Mouse (Mus musculus) forebrain, embryonic 10.5 days (tissue): Measurements from ENCODE around the gene Clmp. TPM values are rescaled to one million over a fixed set of nuclear protein-coding genes. Genes with fewer than 3 reads are reported as not detected.
"Not testable (repeated sequence)": the region's sequence is repeated elsewhere in the genome, so short reads cannot be mapped to it uniquely, and the experiment has no call there.

Source experiments
- DNase-seq: peaks from one replicate; pipeline ENCODE4 v3.0.0-alpha.2; 2017; ENCODE audit warnings: low spot score; ENCODE audit errors: extremely low spot score
- H3K27ac ChIP-seq: fragments of 300-500 bp; sonication (generic); 2 replicates; pipeline ENCODE4 v1.5.1; 2016; ENCODE audit warnings: mild to moderate bottlenecking
- H3K27me3 ChIP-seq: fragments of 300-500 bp; sonication (generic); 2 replicates; pipeline ENCODE4 v1.6.1; 2016; ENCODE audit warnings: mild to moderate bottlenecking; ENCODE audit not compliant: poor library complexity, severe bottlenecking
- H3K36me3 ChIP-seq: fragments of 300-500 bp; sonication (generic); replicated peaks from 2 replicates; pipeline ENCODE4 v1.6.1; 2016; ENCODE audit warnings: mild to moderate bottlenecking, moderate library complexity
- H3K4me1 ChIP-seq: fragments of 300-500 bp; sonication (generic); 2 replicates; pipeline ENCODE4 v1.6.1; 2016
- H3K4me3 ChIP-seq: fragments of 300-500 bp; sonication (generic); 2 replicates; pipeline ENCODE4 v1.5.1; 2016; ENCODE audit warnings: mild to moderate bottlenecking, moderate library complexity
- H3K9me3 ChIP-seq: fragments of 300-500 bp; sonication (generic); 2 replicates; pipeline ENCODE4 v1.6.1; 2016; ENCODE audit warnings: mild to moderate bottlenecking, moderate library complexity
- WGBS: fragments of 180-500 bp; shearing (Covaris S2); methylation state at CpG from one replicate; pipeline ENCODE4 v1.1.7; 2016; 5-methylcytosine and 5-hydroxymethylcytosine counted together
- polyA plus RNA-seq: library from polyadenylated mRNA; unstranded; fragments of >200 nt; fragmentation: Nextera tagmentation; extraction: Ambion mirVana; gene quantifications from 2 replicates; pipeline ENCODE4 v1.2.1, GENCODE M21; 2016

Clmp gene
- polyA plus RNA-seq, 1 experiment from 2014 or later, result 15.4 TPM

DNA sequence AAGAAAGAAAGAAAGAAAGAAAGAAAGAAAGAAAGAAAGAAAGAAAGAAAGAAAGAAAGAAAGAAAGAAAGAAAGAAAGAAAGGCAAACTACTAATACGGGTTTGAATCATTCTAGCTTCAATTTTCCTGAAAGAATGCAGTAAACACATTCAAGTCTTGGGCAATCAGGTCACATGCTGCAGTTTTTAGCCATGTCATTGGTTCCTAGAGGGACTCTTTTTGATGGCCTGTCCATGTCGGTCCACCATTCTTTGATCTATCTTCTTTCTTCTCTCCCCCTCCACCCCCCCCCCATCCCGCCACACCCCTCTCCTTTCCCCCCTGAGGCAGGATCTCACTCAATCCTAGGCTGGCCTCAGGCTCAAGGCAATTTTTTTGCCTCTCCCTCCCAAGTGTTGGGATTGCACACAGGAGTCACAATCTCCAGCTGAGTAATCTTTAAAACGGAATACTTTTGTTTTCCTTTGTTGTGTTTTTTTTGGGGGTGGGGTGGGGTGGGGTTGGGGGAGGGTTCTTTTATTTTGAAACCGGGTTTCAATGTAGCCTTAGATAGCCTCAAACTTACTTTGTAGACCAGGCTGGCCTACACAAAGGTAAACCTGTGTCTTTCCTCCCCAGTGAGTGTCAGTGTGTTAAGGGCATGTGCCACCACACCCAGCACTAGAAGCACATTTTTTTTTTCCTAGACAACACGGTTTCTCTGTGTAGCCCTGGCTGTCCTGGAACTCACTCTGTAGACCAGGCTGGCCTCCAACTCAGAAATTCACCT lies 106.3 kb downstream of the Clmp start:
- WGBS, result 81% methylated on average over 6 of the region's 6 CpGs
- DNase-seq, result no peak
- H3K36me3 ChIP-seq, result no peaks in the 10 kb centered on the region
- no peak overlapping the region for H3K4me3 ChIP-seq
- H3K4me1 ChIP-seq, result peaks cover 7% of the 10 kb centered on the region
- H3K27me3 ChIP-seq, result no peaks in the 10 kb centered on the region
- H3K9me3 ChIP-seq, result no peaks in the 10 kb centered on the region
- H3K27ac ChIP-seq, result no peak overlapping the region

DNA sequence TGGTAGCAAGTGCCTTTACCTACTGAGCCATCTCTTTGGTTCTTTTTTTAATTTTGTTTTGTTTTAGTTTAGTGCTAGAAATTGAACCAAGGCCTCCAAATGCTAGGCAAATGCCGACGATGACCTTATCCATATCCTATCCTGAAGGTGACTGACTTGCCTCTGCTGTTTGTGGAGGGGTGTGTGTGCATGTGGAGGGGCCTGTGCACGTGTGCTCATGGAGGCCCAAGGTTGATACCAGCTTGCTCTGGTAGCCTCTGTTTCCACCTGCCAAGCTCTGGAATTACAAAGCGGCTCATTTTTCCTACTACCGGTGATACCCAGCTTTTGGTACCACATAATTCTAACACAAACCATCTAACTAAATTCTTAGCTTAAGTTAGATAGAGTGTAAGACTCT lies 107.8 kb downstream of the Clmp start:
- WGBS, result 98% methylated on average over 5 of the region's 5 CpGs
- Histone ChIP-seq H3K4me1 (peaks cover 13% of the 10 kb centered on the region), H3K27me3 (no peaks in the 10 kb centered on the region), H3K27ac (no peak overlapping the region), H3K4me3 (no peak overlapping the region), H3K36me3 (no peaks in the 10 kb centered on the region), H3K9me3 (no peaks in the 10 kb centered on the region)
- DNase-seq, result no peak

DNA sequence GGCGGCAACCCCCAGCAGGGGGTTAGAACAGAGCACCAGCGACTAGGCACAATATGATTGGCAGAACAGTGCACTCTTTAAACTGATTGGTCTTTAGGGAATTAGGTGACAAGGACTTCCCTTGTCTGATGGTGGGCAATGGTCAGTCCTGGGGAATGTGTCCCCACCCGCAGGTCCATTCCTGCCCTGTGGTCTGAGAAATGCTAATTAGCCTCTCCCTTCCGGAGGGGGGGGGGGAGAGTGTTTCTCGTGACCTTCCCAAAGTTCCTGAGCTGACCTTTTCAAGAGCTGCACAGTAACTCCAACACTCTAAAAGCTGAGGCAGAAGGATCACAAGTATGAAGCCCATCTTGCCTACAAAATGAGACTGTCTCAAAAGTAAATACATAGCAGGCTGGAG lies 108.5 kb downstream of the Clmp start:
- H3K4me3 ChIP-seq, result no peak overlapping the region
- H3K36me3 ChIP-seq, result no peaks in the 10 kb centered on the region
- H3K9me3 ChIP-seq, result no peaks in the 10 kb centered on the region
- no peak overlapping the region; the same call in 1 of the 2 replicates for H3K27ac ChIP-seq
- H3K27me3 ChIP-seq, result no peaks in the 10 kb centered on the region
- H3K4me1 ChIP-seq, result peaks cover 20% of the 10 kb centered on the region
- no peak for DNase-seq
- 31% methylated on average over 5 of the region's 5 CpGs for WGBS

DNA sequence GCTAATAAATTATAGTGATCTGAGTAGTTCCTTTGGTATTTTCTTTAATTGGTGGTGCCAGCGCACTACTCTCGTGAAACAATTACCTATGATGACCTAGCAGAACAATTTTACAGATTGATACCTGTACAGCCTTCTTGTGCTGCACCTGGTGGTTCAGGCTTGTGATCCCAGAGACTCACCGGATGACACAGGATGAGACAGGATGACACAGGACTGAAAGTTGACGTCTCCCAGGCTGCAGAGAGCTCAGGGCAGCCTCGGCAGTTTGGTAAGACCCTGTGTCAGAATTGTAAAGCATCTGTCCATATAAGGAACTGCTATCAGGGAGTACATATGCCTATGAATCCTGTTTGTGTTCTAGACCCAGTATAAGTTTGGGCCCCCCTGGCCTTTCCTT lies 109.2 kb downstream of the Clmp start:
- peaks cover 27% of the 10 kb centered on the region for H3K4me1 ChIP-seq
- no peak overlapping the region for H3K4me3 ChIP-seq
- no peaks in the 10 kb centered on the region for H3K27me3 ChIP-seq
- 86% methylated on average over 5 of the region's 5 CpGs for WGBS
- no peaks in the 10 kb centered on the region for H3K36me3 ChIP-seq
- no peak overlapping the region for H3K27ac ChIP-seq
- no peaks in the 10 kb centered on the region for H3K9me3 ChIP-seq
- DNase-seq, result no peak

DNA sequence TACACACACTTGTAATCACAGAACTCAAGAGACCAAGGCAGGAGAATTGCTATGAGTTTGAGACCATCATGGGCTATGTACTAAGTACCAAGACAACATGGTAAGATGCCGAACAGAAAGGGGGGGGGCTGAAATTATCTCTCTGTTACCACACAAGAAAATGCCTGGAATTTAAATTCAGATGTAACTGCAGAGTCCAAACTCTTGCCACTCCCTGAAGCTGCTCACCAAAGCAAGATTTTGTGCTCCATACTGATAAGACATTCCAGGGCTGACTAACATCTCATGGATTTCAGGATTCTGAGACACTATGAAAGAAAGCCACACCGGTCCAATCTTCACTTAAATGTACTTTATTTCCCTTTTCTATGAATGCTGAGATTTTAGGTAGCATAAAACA lies 109.8 kb downstream of the Clmp start:
- no peak for DNase-seq
- Histone ChIP-seq H3K36me3 (no peaks in the 10 kb centered on the region), H3K4me1 (peaks cover 30% of the 10 kb centered on the region), H3K4me3 (no peak overlapping the region), H3K9me3 (no peaks in the 10 kb centered on the region), H3K27me3 (no peaks in the 10 kb centered on the region), H3K27ac (no peak overlapping the region)
- WGBS, result 86% methylated on average over 2 of the region's 2 CpGs

DNA sequence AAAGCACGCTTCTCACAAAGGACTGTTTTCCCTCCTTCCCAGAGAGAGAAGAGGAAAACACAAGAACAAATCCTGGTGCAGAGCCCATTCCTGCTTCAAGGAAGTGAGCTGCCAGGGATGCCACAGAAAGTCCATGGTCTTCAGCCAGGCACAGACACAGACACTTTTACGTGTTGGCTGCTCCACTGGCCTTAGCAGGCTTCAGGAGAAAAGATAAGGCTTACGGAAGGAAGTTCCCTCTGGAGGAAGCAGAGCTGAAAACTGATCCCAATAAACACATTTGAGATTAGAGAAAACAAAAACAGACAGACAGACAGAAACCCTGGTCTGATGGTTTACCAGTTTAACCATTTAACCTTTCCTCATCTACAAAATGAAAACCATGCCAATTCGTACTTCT lies 110.3 kb downstream of the Clmp start:
- Histone ChIP-seq H3K36me3 (no peaks in the 10 kb centered on the region), H3K4me3 (no peak overlapping the region), H3K4me1 (peaks cover 30% of the 10 kb centered on the region), H3K27ac (no peak overlapping the region), H3K9me3 (no peaks in the 10 kb centered on the region), H3K27me3 (no peaks in the 10 kb centered on the region)
- DNase-seq, result no peak
- WGBS, result 74% methylated on average over 4 of the region's 4 CpGs

DNA sequence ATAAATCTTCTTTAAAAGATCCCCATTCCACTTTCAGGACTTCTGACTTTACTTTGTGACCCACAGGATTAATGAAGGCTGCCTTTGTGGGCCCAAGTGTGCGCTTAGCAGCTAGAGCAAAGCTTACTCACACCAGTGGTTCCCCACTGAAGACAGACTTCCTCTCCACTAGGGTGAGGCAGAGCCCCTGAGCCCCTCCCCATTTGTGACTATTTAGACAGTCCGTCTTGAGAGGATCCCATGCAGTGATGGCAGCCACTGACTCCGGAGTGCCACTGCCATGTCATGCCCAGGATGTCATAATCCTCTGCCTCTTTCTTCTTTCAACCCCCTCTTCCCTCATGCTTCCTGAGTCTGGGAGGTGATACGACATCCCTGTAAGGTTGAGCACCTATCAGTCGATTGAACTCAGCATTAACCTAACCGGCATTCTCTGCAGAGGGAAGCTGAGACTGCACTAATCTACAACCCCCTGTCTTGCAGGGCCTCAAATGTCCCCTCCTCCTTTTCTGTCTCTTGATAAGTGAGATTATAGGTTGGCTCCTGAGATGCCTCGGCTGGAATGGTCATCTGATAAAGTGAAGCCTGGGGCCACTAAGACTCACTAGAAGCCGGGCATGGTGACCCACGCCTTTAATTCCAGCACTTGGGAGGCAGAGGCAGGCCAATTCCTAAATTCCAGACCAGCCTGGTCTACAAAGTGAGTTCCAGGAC lies 112.6 kb downstream of the Clmp start:
- no peaks in the 10 kb centered on the region for H3K27me3 ChIP-seq
- H3K4me1 ChIP-seq, result peaks cover 32% of the 10 kb centered on the region
- peak overlapping the region; percentile 98 for H3K27ac ChIP-seq
- no peak for DNase-seq
- no peak overlapping the region for H3K4me3 ChIP-seq
- 76% methylated on average over 9 of the region's 9 CpGs for WGBS
- no peaks in the 10 kb centered on the region for H3K9me3 ChIP-seq
- peaks cover 19% of the 10 kb centered on the region for H3K36me3 ChIP-seq

DNA sequence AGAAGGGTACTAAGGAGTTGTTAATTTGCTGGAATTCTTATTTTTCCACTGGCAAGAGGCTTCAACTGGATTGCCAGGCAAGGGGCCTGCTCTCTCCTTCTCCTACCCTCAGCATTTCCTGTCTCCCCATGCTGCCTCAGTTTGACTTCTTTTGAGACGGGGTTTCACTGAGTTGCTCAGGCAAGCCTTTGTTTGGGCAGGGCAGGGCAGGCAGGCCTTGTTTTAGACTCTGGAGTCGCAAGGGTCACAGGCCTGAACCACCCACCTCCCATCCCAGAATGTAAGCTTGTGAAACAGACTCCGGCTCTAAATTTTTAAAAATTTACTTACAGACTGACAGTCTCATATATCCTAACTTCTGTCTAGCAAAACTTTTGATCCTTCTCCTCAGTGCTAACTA lies 113.3 kb downstream of the Clmp start:
- 26% methylated on average over 3 of the region's 3 CpGs for WGBS
- Histone ChIP-seq H3K27ac (peak overlapping the region; percentile 98), H3K27me3 (no peaks in the 10 kb centered on the region), H3K36me3 (peaks cover 26% of the 10 kb centered on the region), H3K9me3 (no peaks in the 10 kb centered on the region), H3K4me1 (peaks cover 37% of the 10 kb centered on the region), H3K4me3 (peak overlapping the region; percentile 99; the same call in 1 of the 2 replicates)
- no peak for DNase-seq

DNA sequence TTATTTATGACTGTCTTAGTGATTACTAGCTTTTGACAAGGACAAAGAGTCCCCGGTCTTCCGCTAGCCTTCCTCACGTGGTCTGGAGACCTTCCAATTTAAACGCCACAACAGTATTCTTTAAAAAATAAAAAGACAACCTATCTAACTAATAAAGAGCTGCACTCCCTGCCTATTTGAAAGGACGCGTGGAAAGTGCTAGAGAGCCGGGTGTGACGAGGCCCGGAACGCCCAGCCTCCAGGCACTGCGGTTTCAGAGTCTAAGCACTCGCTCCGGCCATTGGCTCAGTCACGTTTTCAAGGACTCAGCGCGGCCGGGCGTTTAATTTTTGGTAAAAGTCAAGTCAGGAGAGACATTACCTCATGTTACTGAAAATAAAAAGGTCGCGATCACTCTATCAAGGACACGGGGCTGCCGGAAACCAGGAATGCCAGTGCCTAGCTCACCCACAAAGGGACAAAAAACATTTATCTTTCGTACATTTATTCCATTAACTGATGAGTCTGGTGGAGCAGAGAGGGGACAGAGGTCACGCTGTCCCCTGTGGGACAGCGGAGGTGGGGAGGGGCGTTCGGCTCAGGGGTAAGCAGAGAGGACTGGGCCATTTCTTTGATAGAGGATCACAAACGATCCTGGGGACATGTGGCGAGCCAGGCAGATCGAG lies 114.2 kb downstream of the Clmp start:
- Histone ChIP-seq H3K27ac (peak overlapping the region; percentile 98), H3K36me3 (peaks cover 34% of the 10 kb centered on the region), H3K9me3 (no peaks in the 10 kb centered on the region), H3K4me3 (peak overlapping the region; percentile 99), H3K4me1 (peaks cover 37% of the 10 kb centered on the region), H3K27me3 (no peaks in the 10 kb centered on the region)
- peak; percentile 83 for DNase-seq
- 5% methylated on average over 30 of the region's 30 CpGs for WGBS

DNA sequence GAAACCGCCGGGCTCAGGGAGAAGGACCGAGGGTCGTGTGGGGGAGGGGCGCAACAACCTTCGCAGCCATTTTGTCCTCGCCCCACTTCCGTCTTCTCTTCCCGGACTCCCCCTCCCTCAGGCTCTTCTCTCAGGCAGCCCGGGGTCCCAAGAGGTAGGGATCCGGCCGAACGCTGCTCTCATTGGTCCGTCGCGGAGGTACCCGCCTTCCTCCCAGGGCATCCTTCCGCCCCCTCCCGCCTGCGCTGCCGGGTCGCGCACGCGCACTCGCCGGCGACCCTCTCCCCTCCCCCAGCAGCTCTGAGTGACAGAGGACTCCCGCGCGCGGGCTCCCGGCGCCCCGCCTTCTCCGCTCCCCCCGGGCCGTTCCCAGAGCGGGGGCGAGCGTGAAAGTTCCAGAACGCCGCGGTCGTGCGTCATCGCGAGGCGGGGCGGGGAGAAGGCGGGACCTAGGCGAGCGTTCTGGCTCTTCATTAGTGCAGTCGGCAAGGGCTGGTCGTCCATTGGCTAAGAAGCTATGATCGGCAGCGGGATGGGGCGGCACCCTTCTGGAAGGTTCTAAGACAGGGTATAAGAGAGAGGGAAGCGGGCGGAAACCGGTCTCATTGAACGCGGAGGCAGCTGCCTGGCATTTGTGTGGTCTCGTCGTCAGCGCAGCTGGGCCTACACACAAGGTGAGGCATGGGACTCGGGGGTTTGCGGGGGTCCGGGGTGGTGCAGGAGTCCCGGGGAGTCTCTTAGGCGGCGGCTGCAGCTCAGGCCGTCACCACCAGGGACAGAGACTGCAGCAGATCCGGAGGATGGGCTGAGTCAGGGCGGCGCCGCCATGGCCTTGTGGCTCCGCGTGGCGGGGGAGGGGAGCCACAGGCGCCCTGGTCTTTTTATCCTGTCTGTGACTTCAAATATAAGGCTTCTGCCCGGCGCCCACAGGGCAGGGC lies 115.2 kb downstream of the Clmp start, which contains the start of gene Hspa8:
Hspa8 (plus strand) TSS at position 310 of the 938 bp plus-strand sequence.
- Histone ChIP-seq H3K4me1 (peaks cover 47% of the 10 kb centered on the region), H3K36me3 (peaks cover 44% of the 10 kb centered on the region), H3K4me3 (peak within 1 kb of the TSS; percentile 99), H3K27me3 (no peaks in the 10 kb centered on the region), H3K27ac (peak within 1 kb of the TSS; percentile 98), H3K9me3 (no peaks in the 10 kb centered on the region)
- under 1% methylated on average over 83 of the region's 83 CpGs for WGBS
- DNase-seq, result peak; percentile 100

DNA sequence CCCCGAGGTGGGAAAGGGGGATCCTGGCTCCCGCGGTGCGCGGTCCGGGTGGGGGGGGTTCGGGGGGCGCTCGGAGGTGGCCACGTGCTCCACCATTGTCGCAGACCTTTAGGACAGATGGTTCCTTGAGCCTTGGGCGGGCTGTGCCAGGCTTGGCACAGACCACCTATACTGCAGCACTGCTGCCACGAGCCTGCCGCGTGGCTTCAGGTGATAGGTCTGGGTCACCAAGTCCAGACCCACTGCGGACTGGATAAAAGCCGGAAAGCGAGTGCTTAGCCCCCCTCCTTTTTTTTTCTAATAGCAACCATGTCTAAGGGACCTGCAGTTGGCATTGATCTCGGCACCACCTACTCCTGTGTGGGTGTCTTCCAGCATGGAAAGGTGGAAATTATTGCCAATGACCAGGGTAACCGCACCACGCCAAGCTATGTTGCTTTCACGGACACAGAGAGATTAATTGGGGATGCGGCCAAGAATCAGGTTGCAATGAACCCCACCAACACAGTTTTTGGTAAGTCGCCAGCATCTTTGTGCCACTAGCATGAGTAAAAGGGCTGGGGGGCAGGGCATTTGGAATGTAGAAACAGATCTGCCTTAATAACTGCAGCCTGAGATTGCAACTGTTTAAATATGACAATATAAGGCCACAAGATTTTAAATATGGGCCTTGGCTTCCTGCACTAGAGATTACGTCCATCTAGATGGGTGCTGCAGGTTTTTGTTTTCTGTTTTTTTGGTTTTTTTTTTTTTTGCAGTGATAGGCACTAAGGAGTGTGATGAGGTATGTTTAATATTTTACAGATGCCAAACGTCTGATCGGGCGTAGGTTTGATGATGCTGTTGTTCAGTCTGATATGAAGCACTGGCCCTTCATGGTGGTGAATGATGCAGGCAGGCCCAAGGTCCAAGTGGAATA lies 116.1 kb downstream of the Clmp start:
- H3K9me3 ChIP-seq, H3K27me3 ChIP-seq: not testable (repeated sequence)
- Histone ChIP-seq H3K4me3 (peak overlapping the region; percentile 99), H3K36me3 (peaks cover 53% of the 10 kb centered on the region), H3K4me1 (peaks cover 55% of the 10 kb centered on the region), H3K27ac (peak overlapping the region; percentile 98)
- under 1% methylated on average over 28 of the region's 28 CpGs for WGBS
- peak; percentile 57 for DNase-seq
